Mouse (Mus musculus) spleen, embryonic (tissue): ENCODE results near the gene Thsd4.

Experiments
- CTCF ChIA-PET: fragments of 350-600 bp; sonication (Branson Sonifier 250); formaldehyde crosslinking; loops from one replicate; lab custom pipeline; 2022; lab: Charles Lee

Thsd4 gene

DNA sequence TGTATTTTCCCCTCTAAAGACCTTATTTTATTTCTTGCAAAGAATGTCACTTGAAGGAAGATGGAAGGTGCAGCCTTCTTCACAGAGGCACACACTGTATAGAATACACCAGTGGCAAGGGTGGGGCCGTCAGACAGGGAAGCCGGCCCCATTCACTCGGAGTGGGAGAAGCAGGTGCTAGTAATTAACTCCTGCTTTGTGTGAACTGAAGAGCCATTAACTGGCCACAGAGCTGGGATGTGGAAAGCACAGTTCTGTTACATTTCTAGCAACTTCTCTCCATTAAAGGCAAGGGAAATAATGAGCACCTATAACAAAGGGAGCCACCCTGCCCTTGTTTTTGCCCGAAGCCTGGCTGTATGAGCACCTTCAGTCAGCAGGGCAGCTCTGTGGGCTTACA lies 374.4 kb downstream of the Thsd4 start:
- CTCF ChIA-PET: no interaction called here

DNA sequence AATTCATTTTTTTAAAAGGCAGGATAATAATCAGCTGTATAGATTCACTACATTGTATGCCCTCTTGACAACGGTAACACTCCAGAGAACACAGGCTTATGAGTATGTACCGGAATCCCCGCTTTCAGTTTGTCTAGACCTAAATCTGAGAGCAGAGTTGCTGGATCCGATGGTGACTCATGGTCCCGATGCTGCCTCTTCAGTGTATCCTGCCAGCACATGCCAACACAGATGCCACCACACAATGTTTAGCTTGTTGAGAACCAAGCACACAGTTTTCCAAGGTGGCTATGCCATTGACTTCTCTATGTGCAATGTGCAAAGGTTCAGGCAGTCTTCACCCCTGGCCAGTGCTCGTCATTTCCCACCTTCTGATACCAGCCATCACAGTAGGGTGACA lies 378.0 kb downstream of the Thsd4 start:
- CTCF ChIA-PET: no interaction called here

DNA sequence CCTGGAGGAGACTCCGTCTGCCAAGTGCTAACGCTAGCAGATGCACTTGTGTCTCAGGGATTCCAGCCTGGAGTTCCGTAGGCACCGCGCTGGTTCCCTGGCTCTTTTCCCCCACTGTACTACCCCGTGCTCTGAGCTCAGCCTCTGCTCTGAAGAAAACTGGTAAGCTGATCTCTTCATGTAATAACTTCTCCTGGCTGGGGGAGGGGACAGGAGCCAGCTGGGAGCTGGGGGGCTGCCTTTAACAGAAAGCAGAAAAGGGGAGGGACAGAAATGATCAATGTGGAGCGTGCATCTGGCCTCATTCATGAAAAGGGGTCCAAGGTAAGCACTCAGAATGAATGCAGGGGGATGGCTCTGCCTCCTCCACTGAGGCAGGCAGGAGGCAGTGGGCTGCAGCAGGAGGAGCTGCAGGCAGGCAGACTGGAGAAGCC lies 380.7 kb downstream of the Thsd4 start:
- CTCF ChIA-PET: no interaction called here

GRCm38 (mm10) chr9:60140411-60140810 lies 381.4 kb downstream of the Thsd4 start:
- CTCF ChIA-PET: no interaction called here

GRCm38 (mm10) chr9:60139446-60139845 lies 382.4 kb downstream of the Thsd4 start:
- CTCF ChIA-PET: no interaction called here

DNA sequence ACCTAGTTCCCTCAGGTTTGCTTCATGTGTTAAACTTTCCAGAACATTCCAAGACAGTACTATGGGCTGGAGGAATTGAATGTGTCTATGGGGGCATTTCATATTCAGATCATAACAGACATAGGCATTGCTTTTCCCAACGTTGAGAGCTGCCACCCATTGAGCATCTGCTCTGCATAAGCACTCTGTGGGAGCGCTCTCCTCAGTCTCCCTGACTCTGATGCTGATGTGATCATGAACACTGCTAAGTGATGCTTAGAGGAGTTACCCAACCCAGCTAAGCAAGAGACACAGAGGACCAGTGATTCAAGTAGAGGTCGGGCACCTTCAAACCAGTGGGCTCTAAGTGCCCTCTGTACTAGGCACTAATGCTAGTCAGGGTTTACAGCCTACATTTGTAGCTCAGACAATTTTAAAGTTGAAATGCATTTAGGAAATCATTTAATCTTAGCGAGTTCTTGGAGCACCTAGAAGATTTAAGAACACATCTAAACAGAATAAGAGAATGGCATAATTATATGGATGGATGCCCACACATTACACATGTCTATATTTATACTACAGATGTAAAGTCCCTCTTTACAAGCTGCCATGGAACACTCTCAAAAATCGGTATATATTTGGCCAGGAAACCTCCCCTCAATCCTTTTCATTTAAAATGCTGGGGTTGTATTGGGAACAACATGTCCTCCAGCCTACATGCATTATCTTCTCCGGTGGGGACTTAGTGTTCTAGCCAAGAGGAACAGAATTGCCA lies 392.4 kb downstream of the Thsd4 start:
- CTCF ChIA-PET: no interaction called here

GRCm38 (mm10) chr9:60126961-60127360 lies 394.9 kb downstream of the Thsd4 start:
- CTCF ChIA-PET: no interaction called here

- CTCF ChIA-PET: no interaction called here
Observed at GRCm38 (mm10) chr9:60124102-60124501, 397.7 kb downstream of the Thsd4 start.

- CTCF ChIA-PET: no interaction called here
Observed at GRCm38 (mm10) chr9:60123066-60123465, 398.8 kb downstream of the Thsd4 start.

GRCm38 (mm10) chr9:60119846-60120245 lies 402.0 kb downstream of the Thsd4 start:
- CTCF ChIA-PET: no interaction called here

- CTCF ChIA-PET: no interaction called here
Observed at GRCm38 (mm10) chr9:60117831-60118230, 404.0 kb downstream of the Thsd4 start.

- CTCF ChIA-PET: no interaction called here
Observed at GRCm38 (mm10) chr9:60115711-60116247, 406.1 kb downstream of the Thsd4 start.

GRCm38 (mm10) chr9:60115306-60115705 lies 406.5 kb downstream of the Thsd4 start:
- CTCF ChIA-PET: no interaction called here

DNA sequence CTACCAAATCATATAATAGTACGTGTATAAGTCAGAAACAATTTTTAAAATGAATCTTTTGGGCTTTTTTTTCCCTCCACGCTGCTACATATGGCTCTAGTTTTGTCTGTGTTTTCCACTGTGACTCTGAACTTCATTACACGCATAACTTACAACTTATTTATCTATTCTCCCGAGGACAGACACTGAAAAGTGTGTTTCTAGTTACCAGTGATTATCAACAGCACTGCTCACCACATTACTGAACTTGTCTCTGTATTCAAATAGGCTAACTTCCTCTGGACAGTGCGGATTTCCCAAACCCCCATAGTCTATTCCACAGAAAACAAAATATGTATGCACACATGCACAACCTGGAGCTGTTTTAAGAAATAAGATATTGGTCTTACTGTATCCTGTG lies 411.6 kb downstream of the Thsd4 start:
- CTCF ChIA-PET: interaction anchor here (0.7 kb wide), 1 partner anchor 303 kb away, joined by 6 read pairs; no protein-coding TSS in a partner anchor

DNA sequence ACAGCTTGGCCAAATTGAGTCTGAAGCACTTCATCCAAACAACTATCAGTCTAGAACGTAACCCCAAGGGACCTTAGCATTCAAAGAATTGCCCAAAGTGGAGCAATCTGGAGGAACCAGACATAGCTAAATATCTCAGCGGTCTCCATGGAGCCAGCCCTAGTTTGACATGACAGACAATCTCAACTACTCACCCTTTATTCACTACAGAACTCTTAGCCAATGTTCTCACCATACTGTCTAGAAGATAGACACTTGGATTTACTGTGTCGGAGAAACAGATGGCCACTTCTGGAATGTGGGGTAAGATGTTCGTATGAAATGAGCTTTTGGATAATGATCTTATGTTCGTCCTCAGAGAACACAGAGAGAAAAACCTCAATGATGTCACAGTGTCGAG lies 415.2 kb downstream of the Thsd4 start:
- CTCF ChIA-PET: no interaction called here

GRCm38 (mm10) chr9:60106106-60106505 lies 415.7 kb downstream of the Thsd4 start:
- CTCF ChIA-PET: no interaction called here

- CTCF ChIA-PET: no interaction called here
Observed at GRCm38 (mm10) chr9:60094211-60094610, 427.6 kb downstream of the Thsd4 start.

DNA sequence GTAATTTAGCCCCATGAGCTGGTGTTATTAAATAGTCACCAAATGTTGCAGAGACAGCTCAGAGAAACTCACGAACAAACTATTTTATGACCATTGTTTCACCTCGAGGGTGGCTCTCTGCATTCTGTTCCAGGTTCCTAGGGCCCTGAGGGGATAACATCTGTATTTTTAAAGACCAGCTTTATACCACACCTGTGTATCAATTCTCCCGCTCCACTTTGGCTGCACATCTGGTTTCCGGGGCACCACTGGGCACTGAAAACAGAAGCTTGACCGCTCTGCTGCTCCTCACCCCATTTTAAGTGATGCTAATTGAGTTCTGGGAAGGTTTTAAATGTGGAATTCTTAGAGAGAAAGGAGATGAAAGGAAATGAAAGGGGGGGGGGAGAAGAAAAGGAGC lies 429.4 kb downstream of the Thsd4 start:
- CTCF ChIA-PET: no interaction called here

- CTCF ChIA-PET: no interaction called here
Observed at GRCm38 (mm10) chr9:60089441-60089840, 432.4 kb downstream of the Thsd4 start.

DNA sequence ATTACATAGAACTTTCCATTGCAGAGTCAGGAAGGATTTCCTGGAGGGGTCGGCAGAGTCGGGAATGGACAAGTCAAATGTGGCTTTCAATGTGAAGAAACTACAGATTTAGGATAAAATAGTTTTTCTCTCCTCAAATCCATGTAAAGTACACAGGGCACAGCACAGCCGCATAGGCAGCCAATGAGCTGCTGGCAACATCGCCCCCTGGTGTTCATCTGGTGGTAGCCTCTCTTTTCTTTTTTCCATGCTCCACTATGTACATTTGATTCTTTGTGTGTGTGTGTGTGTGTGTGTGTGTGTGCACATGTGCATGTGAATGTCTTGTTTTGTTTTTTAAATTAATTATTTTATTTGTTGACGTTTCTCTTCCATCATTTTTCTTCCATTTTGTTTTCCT lies 433.7 kb downstream of the Thsd4 start:
- CTCF ChIA-PET: no interaction called here

- CTCF ChIA-PET: no interaction called here
Observed at GRCm38 (mm10) chr9:60082107-60082581, 439.7 kb downstream of the Thsd4 start.

GRCm38 (mm10) chr9:60077761-60078160 lies 444.1 kb downstream of the Thsd4 start:
- CTCF ChIA-PET: no interaction called here

DNA sequence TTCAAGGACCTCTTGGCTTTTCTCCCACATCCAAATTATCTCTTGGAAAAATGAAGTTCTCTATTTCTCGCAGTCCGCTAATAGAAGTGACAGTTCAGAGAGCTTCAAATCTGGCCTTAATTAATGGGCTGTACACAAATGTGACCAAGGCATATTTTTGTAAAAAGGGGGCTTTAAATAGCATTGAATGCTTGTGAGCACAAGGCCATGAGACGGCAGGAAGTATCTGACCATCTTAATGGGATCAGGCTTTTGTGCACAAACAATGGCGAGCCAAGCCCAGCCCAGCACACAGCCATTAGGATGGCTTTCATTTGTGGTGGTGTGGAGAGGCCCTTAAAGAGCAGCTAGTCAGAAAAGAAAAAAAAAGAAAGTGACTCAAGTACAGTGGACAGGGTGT lies 445.4 kb downstream of the Thsd4 start:
- CTCF ChIA-PET: no interaction called here
